Mouse (Mus musculus) natural killer cell, adult 2 months (primary cell): ENCODE measurements around the gene Iqcf6.
A peak's percentile ranks its signal among the peaks of the same experiment; 100 is the strongest.

Experiments
- DNase-seq, 2 experiments: peaks; one replicate each; pipeline ENCODE4 v3.0.0; 2022; ENCODE audit warnings: low spot score in 2 of 2

Iqcf6 gene

GRCm38 (mm10) chr9:106656820-106657219, 30.4 kb downstream of the Iqcf6 start:
- no peak for DNase-seq

DNA sequence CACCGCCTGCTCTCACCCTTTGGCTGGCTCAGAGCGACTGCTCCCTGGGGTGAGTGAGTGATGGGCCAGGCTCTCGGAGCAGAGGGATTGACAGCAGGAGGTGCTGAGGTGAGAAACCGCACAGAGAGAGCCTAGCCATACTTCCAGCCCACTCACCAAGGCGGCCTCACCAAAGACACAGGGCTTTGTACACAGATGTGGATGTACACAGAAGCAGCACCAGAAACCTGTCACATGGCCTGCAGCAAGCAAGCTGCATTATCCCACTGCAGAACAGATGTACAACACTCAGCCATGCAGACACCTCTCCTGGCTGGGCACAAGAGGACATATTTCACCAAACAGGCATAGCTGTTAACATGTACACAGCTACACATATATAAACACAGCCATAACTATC, 31.2 kb downstream of the Iqcf6 start:
- DNase-seq, result no peak

DNA sequence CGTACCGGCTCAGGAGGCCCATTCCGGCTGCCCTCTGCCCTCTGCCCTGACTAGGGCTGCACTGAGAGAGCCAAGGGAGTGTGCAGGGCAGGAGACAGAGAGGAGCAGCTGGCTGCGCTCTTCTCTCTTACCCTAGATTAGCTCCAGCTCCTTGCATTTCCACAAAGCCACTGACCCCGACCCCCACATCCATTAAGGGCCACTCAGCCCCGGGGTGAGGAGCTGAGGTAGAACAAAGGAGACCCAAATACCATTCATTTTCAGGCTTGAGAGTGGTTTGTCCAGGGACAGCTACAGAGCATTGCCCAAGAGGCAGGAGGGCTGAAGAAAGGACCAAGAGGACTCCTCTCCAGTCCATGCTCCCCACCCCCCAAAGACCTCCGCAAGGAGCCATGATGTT, 33.1 kb downstream of the Iqcf6 start:
- DNase-seq, result no peak

DNA sequence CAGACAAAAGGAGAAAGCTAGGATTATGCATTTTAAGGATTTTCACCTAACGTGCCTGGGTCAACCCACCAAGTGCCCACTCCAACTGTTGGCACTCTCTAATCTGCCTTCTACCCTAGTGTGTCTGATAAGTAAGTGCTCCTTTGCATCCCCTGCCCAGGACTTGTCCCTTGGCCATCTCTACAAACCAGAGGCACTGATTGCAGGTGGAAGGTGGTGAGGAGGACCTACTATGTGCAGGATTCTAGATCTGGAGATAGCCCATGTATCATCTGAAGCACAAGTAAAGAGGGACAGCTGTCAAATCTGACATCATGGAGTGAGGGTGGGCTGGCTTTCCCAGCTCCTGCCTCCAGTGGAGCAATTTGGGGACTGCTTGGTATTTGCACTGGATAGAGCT, 33.6 kb downstream of the Iqcf6 start:
- no peak for DNase-seq

DNA sequence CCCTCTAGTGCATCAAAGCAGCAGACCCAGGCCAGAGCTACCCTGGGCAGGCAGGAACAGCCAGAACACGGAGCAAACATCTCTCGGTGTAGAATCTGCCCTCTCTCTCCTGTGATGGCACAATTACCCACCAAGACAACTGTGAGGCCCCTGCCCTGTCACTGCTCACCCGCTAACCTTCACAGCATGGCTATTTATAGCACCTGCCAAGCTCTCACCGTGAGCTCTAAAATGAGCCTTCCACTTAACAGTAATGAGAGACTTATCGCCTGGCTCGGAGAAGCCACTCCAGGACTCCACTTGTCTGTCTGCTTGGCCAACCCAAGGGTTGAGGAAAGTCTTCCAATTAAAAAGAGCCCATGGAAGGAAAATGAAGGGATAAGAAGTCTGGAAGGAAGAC, 36.8 kb downstream of the Iqcf6 start:
- no peak for DNase-seq

DNA sequence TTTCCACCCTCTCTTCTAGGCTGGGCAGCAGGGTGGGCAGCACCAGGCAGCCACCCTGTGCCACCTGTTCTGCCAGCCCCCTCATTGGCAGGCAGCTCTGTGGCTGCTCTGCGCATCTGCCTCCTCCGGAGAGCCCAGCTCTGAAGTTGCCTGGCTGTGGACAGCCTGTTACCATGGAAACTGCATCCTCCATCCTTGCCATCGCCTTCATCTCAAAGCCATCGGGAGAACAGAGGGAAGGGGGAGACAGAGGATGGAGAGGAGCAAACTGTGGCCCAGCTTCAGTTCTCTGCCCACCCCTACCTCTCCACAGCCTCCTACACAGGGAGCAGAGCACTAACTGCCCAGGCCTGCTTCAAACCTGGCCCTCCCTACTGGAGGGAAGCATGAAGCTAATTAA, 38.1 kb downstream of the Iqcf6 start:
- DNase-seq, result no peak

- no peak for DNase-seq
Observed at GRCm38 (mm10) chr9:106664856-106665255, 38.5 kb downstream of the Iqcf6 start.

GRCm38 (mm10) chr9:106673860-106674259, 47.5 kb downstream of the Iqcf6 start:
- DNase-seq, result no peak

GRCm38 (mm10) chr9:106675480-106675879, 49.1 kb downstream of the Iqcf6 start:
- peak; percentile 69 to 76 for DNase-seq

GRCm38 (mm10) chr9:106675965-106676364, 49.6 kb downstream of the Iqcf6 start:
- DNase-seq, result no peak

DNA sequence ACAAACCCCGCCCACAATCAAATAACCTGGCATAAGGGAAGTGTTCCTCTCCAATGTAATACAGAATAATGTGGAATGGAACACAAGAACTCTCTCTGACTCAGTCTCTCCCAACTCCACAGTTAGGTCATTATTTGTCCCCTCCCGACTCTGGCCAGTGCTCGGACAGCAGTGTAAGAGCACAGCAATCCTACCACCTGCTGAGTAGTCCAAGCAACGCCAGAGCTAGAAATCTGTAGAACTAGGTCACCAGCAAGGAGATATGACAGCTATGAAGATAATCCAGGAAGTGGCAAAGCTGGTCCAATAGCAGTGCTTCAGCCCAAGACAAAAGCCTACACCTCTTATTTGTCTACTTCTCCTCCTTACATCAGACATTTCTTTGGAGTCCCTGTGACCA, 50.2 kb downstream of the Iqcf6 start:
- DNase-seq, result no peak
